Mouse (Mus musculus) kidney, postnatal 10 days (tissue): ENCODE results near the gene Itpk1.

Source experiments
- DNase-seq: peaks from one replicate; pipeline ENCODE4 v3.0.0; 2021; ENCODE audit warnings: mixed read lengths

The Itpk1 gene

GRCm38 (mm10) chr12:102713153-102713865 is 8.6 kb upstream of the Itpk1 start:
- DNase-seq: no peak

- no peak for DNase-seq
Observed at GRCm38 (mm10) chr12:102710851-102711375, 6.2 kb upstream of the Itpk1 start.

DNA sequence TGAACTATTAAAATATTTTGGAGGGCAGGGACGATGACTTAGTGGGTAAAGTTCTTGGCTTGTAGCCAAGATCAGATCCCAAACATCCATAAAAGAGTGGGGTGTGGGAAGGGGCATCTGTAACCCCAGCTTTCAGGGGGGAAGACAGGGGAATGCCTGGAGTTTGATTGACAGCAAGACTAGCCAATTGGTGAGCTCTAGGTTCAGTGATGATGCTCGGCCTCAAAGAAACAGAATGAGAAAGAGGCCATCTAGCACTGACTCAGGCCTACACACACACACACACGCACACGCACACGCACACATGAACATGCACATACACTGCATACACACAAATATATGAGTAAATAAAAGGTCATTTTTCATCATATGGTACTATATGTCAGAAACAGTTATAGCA is 5.2 kb upstream of the Itpk1 start:
- no peak for DNase-seq

DNA sequence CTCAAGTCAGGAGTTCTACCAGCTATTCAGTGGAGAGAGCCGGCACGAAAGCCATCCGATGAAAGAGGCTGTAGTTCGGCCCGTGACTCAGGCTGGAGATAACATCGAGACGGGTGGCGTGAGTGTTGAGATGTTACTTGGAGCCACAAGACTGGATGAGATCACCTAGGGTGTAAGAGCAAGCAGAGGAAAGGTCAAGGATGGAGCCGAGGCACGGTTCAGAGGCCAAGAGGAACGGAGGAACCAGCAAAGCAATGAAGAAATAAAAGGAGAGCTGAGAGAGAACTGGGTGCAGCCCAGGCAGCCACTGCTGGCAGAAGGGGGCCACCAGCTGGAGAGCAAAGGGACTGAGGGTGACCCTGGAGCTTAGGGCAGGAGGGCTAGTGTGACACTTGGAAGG is 3.5 kb upstream of the Itpk1 start:
- DNase-seq: no peak

DNA sequence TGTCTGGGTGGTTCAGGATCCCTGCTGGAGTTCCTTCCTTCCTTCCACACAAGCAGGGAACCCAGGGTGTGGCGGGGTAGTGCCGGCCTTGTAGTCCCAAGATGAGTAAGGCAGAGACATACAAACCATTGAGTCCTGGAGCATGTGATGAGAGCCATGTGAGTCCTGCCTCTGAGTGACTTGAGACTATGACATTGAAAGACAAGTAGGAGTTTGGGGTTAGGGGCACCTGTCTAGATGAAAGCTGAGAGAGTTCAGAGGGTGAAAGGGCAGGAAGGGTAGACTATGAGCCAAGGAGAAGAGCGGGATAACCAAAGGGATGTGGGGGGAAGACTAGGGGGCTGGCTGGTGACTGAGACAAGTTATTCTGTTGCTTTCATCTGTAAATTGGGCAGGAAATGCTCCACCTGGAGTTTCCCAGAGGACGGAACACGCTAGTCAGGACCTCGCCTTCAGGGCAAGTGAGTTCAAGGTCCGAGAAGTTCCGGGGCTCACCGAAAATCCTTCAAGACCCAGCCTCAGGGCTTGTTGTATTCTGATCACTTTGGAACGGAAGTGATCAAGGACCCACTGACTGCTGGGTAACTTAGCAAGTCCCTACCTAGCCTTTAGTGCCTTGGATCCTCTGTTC is 2.2 kb upstream of the Itpk1 start:
- DNase-seq: no peak

- DNase-seq: no peak
Observed at GRCm38 (mm10) chr12:102705906-102706640, 1.3 kb upstream of the Itpk1 start.

- DNase-seq: peak; percentile 94
Observed at GRCm38 (mm10) chr12:102705216-102705871, 614 bp upstream of the Itpk1 start.

GRCm38 (mm10) chr12:102703921-102704408 is 765 bp downstream of the Itpk1 start:
- no peak for DNase-seq

DNA sequence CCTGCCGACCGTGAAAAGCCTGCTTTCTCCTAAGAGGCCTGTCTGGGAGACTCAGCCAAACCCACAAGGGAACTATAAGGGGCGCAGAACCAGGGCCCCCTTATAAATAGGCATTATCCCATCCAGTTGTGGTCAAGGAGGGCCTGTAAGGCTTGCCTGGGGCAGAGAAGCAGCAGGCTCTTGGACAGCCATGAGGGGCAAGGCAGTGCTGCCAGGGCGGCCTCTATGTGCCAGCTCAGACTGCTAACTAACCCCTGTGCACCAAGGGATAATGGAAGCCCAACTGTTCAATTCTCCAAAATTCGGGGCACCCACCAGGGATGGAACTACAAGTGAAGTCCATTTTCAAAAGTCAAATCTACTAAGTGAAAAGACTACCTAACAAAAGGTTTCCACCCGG is 1.3 kb downstream of the Itpk1 start:
- DNase-seq: no peak

- DNase-seq: peak; percentile 61
Observed at GRCm38 (mm10) chr12:102703111-102703412, 1.7 kb downstream of the Itpk1 start.

- DNase-seq: peak; percentile 95
Observed at GRCm38 (mm10) chr12:102702356-102703110, 2.2 kb downstream of the Itpk1 start.

DNA sequence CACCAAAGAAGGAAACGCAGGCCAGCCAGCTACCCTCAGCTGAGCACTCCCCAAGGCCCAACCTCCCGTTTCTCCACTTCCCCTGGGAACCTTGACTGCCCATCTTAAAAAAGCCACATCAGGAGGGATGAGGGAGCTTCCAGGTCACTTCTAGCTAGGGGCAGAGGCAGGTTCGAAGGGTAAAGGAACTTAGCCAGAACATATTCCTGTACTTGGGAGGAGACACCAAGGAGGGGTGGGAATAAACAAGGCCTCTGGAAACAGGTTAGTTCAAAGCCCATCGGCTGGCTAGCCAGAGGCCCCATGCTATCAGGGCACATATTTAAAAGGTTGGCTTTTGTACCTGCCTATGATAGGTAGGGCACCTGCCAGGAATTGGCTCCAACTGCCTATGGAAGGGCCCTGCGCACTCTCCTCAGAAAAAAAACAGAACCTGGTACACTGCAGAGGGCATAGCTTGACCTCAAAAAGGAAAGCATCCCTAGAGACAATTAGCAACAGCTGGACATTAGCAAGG is 3.0 kb downstream of the Itpk1 start:
- DNase-seq: no peak

DNA sequence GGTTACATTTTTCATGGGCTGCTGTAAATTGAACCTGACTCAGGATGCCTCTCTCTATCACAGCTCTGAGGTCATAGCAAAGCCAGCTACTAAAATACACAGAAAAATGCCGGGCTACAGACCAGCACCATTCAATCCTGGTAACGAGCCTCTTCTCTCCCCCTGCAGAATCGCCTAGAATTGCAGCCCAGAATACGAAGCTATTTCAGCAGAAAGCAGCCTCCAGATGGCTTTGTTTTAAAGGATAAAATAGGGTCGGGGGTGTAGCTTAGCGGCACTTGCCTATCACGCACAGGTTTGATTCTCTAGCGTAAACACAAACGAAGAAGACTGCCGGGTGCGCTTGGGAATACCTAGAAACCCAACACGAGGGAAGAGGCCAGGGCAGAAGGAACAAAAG is 4.3 kb downstream of the Itpk1 start:
- no peak for DNase-seq

DNA sequence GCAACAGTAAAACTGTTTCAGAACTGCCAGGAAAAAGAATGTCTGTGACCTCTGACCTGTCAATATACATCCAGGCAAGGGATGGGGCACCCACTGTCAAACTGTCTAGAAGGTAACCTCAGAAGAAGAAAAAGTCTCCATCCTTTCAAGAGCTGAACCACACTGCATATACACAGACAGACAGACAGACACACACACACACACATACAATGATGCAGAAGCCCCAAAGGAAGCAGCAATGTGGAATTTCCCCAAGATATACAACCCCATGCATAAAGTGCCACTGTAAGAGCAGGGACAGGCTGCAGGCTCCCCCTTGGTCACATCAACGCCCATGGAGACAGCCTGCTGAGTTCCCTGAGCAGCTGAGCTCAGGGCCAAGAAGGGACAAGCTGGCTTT is 5.6 kb downstream of the Itpk1 start:
- DNase-seq: no peak

DNA sequence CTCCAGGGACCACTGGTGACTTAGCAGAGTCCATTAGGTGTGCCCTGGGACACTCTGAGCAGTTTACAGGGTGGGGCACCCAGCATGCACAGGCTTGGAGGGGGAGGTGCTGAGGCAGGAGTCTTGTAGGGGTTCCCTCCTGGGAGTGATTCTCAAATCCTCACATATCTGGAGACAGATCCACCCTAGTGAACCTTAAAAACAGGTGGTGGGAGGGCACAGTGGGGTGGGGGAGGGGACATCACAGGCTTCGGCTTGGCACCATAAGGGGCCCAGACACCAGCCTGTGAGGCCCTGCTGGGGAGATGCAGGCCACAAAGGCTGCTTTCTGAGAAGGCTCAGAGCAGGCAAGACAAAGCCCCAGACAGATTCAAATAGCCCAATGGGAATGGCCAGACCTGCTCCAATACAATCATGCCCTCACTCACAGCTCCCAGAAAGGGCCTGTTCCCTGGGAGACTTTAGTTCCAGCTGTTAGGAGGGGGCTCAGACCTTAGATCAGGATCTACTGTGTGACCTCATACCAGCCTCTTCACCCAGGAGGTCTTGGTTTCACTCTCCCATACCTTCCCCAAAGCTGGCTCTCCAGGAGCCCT is 6.5 kb downstream of the Itpk1 start:
- DNase-seq: no peak

GRCm38 (mm10) chr12:102697381-102697780 is 7.3 kb downstream of the Itpk1 start:
- DNase-seq: no peak

DNA sequence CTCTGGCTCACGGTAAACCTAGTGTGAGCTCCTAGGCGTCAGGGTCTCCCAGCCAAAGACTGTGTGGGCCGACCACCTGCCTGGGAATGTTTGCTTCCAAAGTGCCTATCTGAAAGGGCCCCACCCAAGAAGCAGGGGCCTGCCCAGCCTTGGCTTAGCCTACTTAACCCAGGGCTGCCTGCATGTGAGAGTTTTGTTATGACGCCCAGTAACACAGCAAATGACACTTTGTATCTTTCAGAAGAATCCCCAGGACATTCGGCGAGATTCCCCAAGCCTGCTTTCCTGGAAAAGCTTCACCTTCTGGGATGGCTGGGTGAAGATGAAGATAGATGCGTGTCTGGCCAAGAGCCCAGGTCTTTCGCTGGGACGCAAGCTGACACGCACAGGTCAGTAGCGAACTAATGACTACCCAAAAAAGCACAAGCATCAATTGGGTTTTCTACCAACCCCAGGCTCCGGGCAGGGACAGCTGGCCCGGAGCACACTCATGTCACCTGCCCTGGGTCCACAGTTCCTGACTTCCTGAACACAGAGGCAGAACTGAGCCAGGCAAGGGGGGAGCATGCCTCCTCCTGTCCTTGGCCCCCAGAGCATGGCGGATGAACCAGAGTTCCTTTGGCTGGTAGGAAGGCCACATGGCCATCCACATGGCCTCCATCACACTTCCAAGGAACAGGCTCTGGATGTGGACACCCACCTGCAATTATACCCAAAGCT is 7.9 kb downstream of the Itpk1 start:
- no peak for DNase-seq

DNA sequence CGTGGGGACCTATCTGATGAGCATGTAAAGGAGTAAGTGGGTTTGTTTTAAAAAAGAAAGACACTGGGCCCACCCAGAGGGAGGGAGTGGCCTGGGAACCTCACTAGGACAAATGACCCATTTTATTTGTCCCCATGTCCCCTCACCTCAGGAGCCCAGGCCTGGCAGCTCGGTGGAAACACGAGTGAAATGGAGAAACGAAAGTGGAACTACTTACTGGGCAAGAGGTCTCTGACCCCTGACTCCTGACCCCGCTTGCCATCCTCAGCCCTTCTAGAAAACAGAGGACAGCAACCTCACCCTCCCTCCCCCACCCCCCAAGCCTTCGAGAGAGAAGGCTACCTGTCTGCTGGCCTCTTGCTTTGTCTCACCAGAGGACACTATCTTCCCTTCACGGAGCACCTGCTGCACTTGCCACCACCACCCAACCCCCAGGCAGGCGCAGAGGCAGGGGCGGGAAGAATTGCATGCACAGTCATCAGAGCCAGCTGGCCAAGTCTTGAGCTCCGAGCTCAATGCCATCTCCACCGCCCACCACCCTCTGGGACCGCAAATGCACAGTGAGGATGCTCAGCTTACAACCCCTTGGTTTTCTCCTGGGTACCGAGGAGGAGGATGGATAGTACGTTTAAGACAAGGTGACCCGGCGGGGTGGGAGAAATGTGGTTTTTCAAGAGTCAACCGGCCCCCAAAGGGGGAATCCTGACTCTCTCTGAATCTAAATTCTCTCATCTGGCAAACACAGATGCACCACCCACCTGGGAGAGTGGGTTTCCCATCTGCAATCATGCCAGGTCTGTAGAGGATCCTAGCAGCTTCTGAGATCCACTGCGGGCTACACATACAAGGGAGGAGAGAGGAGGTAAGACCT is 9.1 kb downstream of the Itpk1 start:
- DNase-seq: no peak

DNA sequence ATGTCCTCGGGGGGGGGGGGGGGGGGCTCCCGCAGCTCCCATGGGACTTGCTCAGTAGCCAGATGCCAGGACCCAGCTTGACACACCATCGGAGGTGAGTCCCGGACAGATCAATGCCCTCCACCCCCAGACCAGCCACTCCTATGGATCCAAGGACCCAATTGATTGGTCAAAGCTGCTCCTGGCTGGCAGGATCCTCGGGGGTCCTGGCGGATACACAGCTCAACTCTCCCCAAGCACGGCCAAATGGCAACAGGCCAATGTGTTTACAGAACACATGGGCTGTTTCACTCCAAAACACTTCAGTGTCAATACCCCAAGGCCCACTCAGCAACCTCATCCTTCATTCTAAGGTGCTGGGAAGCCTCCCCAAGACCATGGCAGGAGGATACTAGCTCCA is 13.0 kb downstream of the Itpk1 start:
- no peak for DNase-seq

- peak; percentile 84 for DNase-seq
Observed at GRCm38 (mm10) chr12:102691180-102691579, 13.6 kb downstream of the Itpk1 start.
